Mouse (Mus musculus): ENCODE measurements around the gene Nadk2.
A peak's percentile ranks its signal among the peaks of the same experiment; 100 is the strongest.

The Nadk2 gene

DNA sequence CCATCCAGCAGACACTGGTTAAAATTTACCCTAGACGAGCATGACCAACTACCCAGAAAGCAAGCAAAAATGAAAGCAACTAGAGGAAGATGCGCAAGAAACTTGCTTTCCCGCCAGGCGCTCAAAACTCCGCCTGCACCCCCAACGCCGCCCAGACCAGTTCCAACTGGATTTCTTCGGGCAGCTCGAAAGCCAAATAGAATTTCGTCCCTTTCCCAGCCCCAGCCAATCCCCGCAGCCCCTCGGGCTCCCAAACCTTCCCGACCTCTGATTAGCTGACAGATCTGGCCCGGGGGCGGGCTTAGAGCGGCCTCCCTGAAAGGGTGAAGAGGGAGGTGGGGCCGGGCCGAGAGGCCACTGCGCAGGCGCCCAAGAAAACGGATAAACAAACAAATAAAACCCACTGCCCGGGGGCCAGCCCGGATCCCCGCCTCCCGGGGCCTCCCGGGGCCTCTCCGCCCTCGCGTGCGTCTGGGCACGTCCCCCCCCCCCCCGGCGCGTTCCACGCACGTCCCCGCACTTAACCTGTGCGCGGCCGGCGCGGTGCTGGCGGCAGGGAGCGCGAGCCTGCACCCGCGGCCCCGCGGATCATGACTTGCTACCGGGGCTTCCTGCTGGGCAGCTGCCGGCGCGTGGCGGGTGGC, at the start of gene Nadk2:
Gene Nadk2 (plus strand): TSS at position 349 of the 644 bp plus-strand sequence.
- peak; percentile 98 for DNase-seq (ENCODE audit: low spot score)

DNA sequence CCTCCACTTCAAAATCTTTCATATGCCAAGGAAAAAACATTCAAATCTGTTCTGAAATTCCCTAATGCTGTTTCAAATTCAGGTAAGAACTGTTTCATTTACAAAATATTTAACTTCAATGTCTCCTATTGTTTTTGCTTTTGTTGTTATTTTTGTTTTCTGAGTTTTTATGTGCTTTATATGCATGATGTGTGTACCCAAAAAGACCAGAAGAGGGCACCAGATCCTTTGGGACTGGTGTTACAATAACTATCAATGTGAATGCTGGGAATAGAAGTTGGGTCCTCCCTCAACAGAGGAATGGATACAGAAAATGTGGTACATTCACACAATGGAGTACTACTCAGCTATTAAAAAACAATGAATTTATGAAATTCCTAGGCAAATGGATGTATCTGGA, 15.4 kb upstream of the Nadk2 start:
- no peak for DNase-seq (ENCODE audit: low spot score)

DNA sequence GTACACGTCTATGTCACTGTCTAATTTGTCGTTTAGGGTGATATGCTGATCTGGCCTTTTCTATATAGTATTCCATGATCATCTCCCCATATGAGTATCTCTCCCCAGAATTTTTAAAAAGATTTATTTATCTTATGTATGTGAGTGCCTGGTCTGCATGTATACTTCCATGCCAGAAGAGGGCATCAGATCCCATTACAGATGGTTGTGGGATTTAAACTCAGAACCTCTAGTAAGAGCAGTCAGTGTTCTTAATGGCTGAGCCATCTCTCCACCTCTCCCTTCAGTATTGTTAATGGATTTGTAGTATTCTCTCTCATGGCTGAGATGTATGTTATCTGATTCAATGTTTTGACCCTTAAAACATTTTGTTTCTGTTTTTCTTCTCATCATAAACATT, 11.2 kb upstream of the Nadk2 start:
- no peak for DNase-seq (ENCODE audit: low spot score)

DNA sequence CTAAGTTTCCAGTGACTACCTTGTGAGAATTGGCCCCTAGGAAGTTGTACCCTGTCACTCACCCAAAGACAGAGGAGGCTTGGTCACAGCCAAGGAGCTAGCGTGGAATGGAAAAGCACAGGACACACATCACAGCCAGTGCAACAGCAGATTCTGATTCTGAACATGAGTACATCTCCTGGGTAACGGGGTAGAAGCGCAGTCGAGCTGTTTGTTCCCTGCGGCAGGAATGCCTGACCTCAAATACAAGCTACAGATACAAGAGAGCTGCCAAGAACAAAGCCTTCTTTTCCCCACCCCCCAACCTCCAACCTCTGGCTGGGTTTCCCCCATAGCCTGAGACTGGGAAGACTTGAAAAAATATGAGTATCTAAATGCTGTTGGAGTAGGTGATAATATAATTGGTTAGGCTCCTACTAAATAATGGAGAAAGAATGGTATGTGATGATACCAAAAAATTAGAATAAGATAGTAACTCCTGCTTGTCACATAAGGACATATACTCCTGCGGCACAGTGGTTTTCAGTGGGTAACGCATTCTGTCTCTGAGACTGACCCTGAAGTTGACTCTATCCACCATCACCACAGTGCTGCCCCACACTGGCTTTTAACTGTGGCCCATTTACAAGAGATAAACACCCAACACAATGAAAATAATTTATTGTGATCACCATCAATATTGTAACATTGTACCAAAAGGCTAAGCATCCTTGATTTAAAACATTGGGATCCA, 9.7 kb upstream of the Nadk2 start:
- DNase-seq (ENCODE audit: low spot score): peak; percentile 21

DNA sequence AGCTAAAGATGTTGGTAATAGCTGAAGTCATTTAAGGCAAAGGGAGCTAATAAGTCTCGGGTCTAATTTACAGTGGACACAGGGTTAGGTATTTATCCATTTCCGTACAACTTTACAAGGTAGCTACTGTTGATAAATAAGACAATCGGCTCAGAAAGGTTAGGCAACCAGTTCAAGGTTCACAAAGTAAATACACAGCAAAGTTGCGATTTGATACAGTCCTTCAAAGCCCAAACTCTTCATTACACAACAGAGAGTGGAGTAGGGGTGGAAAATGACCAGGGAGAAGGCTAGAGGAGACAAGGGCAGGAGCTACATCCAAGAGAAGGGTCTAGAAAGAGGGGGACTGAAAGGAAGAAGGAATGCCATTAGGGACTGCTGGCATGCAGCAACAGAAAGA, 2.2 kb upstream of the Nadk2 start:
- no peak for DNase-seq (ENCODE audit: low spot score)

DNA sequence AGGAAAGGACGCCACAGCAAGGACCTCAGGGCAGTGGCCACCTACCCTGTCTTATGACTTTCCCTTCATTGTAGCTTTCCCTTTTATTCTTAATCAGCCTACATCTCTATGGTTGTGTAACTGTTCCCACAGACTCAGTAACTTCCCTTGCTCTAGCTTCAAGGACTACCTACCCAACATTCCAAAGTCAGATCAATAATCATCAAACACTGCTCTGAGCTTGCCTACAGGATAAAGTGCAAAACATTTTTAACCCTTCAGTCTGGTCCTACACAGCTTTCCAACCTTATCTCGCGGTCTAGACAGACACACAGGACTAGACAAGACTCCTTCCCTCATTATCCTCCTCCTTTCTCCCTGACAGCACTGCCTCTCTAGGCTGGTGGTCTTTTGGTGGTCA, 707 bp upstream of the Nadk2 start:
- no peak for DNase-seq (ENCODE audit: low spot score)

DNA sequence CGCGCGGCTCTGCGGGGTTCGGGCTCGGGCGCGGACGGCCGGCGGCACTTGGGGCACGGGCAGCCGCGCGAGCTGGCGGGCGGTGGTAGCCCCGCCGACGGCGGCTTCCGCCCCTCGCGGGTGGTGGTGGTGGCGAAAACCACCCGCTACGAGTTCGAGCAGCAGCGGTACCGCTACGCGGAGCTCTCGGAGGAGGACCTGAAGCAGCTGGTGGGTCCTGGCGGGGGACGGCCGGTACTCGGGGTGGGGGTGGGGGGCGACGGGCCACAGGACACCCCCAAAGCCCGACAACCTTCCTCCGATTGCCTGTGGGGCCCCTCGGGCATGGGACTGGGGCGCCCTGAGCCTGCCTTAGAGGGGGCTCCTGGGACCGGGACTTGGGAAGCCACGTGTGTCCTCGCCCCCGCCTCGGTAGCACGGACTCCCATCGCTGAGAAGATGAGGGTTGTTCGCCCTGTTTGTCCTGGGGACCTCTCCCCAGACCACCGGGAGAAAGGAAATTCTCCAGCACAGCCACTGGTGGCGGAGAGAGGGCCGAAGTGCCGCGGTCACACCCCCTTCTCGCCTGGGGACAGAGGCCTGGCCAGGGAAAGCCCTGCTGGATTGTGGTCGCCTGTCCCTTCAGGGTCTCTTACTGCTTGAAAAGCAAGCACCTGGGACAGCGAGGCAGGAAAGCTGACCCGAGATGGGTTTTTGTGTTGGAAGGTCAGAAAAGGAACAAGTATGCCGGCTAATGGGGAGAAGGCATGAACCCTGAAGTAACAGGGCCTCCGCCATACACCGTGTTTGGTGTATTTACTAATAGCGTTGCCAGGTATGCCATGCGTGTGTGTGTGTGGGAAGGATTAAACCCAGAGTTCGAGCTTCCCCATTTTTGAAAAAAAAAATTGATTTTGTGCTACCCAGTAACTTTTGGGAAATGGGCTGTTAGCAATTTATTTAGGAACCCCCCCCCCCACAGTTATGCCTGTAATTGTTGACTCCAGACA, 790 bp downstream of the Nadk2 start:
- peak; percentile 53 for DNase-seq (ENCODE audit: low spot score)

DNA sequence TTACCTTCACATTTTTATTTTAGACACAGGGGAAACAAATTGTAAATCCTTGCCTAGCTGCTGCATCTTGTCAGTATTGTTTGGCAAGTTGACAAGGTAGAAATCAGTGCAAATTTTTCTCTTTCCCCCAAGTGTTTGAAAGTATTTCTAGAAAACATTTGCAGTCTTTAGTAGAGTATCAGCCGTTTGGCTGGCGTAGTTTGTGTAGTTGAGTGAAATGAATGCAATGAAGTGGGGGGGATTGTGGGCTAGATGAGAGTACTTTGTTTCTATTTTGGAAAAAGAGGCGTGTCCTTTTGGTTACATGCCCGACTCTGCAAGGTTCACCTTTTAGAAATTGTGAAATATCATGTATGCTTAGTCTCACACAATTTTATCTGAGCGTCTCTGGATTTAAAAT, 1.6 kb downstream of the Nadk2 start:
- DNase-seq (ENCODE audit: low spot score): peak; percentile 19

DNA sequence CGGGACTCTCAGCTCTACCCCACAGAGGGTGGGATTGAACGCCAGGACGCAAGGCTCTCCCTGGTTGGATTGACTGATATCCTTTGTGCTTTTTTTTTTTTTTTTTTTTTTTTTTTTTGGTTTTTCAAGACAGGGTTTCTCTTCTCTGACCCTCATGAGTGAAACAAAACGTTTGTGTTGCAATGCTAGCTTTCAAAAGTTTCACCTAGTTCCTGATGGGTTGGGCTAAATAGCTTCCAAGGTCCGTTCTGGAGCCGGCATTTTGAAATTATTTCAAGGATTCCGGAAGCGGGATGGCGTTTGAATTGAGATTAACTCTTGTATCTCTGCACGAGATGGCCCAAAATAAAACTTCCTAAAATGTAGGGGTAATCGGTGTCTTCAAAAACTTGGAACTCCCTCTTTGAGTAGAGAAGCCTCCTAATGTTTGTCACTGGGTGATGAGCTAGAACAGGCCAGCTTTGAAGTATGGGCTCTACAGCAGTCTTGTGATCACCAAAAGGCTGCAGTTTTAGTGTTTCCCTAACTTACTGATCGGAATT, 2.1 kb downstream of the Nadk2 start:
- no peak for DNase-seq (ENCODE audit: low spot score)

DNA sequence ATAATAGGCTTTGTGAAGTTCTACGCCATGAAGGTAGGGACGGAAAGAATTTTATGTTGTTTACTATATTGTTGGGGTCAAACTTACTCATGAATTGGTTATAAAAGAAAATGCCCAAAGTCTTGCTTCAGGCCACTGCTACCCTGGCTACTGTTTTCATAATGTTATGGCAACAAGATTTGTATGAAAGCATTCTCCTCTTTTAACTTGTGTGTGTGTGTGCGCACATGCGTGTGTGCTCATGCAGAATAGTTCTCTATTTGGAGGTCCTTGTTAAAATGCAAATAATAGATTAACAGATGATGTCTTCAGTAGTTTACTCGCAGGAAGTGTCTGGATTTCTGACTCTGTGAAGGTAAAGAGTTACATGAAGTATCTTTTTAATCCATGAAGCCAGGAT, 2.6 kb downstream of the Nadk2 start:
- DNase-seq (ENCODE audit: low spot score): no peak

DNA sequence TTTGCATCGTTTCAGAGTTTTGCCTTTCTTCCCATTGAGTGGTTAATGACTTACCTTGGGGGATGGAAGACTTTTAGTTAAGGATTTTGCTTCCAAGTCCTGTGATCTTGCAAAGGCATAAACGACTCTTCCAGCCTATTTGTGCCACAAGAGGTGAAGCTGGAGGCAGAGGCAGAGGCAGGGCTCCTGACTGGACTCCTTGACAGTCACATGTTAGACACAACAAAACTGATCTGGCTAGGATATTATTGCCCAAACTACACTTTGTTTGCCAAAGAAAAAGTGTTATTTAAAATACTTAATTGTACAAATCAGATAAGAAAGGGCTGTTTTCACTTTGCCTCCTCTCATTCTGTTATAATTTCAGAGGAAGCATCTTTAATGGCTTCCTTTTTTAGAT, 3.1 kb downstream of the Nadk2 start:
- DNase-seq (ENCODE audit: low spot score): no peak

DNA sequence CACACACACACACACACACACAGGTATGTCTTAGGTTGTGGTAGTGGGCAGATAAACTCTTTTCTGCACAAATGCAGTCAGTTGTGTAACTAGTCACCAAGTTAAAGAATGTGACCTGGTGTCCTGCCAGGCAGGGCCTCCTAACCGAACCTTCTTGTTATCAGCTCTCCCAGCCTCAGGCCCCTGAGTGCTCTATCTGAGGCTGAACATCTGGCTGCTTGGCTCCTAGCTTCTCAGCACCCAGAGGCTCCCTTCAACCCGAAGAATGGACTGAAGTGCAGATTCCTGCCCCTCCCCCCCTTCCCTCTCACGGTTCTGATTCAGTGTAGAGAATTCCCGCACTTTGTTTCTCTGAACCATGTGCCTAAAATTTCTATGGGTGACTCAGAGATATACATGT, 3.6 kb downstream of the Nadk2 start:
- no peak for DNase-seq (ENCODE audit: low spot score)

DNA sequence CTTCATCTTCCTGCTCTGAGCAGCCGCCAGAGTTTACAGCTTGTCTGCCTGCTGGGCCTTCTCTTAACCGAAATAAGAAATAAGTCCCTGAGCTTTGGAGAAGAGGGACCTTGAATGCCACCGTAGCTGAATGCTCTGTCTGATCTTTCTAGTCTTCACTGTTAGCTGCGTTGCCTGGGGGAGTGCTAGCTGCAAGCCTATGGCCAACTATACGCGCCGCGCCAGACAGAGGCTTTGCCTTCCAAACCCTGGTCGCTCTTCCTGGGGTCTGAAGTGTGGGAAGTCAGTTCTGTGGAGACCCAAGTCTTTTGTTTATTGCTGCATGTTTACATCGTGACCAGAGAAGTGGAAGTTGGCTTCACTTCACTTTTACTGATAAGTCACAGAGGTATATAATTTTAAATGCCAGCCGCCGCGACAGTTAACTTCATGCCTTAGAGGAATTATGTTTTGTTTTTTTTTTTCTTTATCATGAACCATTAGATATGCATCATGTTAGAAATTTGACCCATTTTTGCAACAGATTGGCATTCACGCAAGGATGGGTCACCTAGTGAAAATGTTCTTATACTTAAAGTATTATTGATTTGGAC, 4.6 kb downstream of the Nadk2 start:
- no peak for DNase-seq (ENCODE audit: low spot score)

DNA sequence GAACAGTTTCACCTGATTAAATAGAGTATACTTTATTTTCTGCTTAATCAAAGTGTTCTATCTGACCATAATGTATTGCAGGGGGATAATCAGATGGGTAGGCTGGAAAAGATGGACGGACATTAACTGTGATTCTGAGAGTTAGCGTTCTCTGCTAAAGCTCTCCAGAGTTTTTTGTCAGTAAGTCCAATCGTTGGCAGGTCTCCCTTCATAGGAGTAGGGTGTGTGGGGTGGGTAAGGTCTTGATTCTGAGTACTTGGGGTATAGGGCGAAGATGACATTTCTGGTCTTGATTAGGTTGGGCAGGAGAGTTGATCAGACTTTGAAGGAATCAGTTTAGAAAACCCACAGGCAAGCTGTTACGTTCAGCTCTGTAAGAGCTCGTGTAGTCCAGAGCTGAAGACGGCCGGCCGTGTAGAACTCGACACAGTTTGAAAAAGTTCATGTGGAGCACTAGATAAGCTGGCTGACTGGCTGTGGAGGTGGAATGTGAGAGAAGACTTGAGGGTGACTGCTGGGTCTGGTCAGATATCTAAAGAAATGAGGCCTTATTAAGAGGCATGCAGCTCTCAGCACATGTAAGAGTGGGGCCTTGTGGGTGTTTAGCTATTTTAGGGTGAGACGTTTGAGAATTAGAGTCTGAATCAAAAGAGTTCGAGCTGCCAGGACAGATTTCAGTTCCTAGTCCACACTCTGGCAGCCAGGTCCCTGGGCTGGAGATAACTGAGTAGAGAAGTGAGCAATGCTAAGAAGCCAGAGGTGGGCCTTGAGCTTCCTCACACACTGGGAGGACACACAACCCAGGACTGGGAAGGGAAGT, 7.6 kb downstream of the Nadk2 start:
- no peak for DNase-seq (ENCODE audit: low spot score)

DNA sequence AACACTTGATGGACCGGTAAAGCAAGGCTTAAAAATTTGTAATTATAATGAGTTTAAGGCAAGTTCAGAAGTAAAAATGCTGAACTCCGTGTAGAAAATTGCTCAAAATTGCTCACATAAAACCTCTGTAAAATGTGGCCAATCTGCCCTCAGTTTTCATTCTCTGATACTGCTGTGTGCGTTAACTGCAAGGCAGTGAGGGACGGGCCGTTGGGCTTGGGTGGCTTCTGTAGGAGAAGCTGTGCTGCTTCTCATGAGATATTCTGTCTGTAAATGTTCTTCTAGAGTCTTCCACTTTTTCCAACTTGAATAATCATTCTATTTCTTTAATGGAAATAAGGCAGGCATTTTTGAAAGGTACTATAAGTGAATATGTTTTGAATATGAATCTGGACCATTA, 8.6 kb downstream of the Nadk2 start:
- no peak for DNase-seq (ENCODE audit: low spot score)

DNA sequence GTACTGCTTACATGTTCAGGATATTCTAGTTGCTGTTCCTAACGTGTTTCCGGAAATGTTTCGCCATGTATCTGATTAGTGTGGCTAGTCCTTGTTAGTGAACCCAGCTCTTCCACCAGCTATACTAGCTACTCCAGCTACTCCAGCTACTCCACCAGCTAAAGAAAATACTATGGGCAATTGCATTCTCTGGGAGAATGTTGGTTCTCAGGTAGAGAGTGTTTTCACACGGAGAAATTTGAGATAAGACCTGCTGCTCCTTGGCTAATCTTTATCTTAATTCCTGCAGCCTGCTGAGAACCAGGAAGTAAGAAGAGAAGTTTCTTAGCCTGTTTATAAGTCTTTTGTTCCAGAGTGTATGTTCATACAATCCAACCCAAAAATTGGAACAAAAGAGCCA, 9.1 kb downstream of the Nadk2 start:
- DNase-seq (ENCODE audit: low spot score): no peak

DNA sequence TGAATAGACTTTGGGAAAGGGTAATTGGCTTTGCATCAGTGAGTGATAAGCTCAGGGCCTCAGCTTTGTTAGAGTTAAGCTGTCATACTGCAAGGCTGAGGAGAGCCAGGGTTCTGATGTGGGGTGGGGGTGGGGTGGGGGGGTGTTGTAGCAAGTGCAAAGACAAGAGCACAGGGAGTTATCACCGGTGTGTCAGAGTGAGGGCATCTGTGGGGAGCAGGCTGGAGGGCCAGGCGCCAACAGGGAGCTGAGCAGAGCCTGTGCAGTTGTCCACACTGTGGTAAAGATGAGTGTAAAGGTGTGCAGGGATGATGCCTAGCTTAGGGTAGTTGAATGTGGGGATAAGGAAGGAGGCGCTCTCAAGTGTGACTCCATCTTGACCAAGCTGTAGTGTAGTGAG, 10.2 kb downstream of the Nadk2 start:
- DNase-seq (ENCODE audit: low spot score): no peak

DNA sequence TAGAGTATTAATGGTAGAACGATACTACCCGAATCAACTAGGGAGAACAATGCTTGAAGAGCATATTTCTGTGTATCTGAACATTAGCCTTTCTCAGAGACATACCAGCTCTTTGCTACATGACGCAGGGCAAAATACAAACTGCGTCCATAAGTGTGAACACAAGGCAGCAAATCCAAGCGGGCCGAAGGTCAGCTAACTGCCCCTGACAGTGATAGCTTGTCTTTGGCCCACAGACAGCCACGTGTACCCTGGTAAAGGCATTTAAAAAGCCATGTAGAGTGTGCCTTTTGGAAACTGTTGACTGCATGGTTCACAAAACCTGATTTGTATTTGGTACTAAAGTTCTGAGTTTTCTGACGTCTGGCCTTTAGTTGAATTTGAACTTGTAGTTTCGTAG, 11.7 kb downstream of the Nadk2 start:
- no peak for DNase-seq (ENCODE audit: low spot score)

DNA sequence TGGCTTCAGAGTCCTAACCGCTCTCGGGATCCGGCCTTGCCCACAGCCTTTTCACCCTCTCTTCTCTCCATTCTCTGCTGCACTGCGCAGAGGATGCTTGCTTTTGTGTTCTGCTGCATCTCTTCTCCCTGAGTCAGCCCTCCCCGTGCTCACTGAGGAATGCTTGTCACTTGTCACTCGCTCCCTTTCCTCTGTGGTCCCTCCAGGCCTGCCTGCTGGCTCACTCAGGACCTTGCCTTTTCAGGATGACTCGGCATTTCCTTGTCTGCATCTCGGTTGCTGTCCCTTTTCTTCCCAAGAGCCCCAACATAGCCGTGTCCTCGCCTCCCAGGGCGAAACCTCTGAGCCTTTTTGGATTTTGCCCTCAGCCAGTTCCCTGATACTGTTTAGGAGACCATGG, 15.8 kb downstream of the Nadk2 start:
- no peak for DNase-seq (ENCODE audit: low spot score)

DNA sequence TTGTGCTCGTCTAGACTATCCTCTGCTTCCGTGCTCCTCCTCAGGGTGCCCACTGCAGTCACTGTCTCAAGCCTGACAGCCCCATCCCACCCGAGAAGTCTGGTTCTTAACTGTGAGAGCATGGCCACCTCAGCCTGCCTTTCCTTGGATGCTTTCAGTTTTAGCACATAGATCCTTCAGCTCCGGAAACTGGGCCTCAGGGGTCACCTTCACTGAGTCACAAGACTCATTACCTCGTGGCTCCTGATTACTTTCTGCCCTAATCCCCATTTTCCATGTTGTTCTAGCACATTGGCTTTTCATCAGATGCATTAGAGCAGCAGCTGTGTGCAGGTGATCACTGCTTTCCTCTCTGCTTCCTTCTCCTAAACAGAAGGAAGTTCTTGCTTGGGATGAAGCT, 16.4 kb downstream of the Nadk2 start:
- no peak for DNase-seq (ENCODE audit: low spot score)
